ENCODE assay signal across 9 mouse cellular contexts in the genomic region with DNA sequence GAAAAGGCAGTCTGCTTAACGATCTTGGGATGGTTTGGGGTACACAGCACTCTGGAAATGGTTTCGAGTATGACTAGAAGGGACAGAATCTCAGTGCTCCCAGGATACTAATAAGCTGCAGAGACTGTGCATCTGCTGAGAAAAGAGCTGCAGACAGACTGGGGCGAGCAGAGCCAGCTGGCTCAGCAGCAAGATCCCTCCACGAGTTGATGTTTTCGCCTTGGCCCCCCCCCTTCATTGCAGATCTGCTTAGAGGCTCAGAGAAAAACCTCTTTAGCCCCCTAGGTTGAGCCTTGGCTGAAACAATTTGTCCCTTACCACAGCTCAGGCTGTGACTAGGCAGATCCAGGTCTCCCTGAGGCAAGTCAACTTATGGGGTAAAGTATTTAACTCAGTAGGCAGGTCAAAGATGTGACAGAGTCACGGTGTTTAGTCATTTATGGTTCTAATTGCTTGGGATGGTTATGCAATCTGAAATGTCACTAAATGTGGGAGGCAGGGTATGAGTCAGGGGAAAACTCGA. TPM values are rescaled to one million over a fixed set of nuclear protein-coding genes. Genes with fewer than 3 reads are reported as not detected.
DNase-seq lines count a peak whose midpoint lies in the region; TF ChIP-seq lines count a peak whose summit lies in the region.
"Had no signal": no experiment of that assay in that cellular context is flagged by ENCODE, and none has a peak within 500 bp of the region (broad histone marks: within the 10 kb centered on the region; RNA-seq: fewer than 3 reads in every experiment).

No protein-coding gene starts in this region.

- peak; percentile 11 for DNase-seq in heart, adult 8-10 months (ENCODE audit: low spot score)
- no peak for DNase-seq in heart, adult 11 months
- DNase-seq in 3T3-L1 (ENCODE audit: low read depth, low spot score) (peak; percentile 5), liver (no peak)
- peak; percentile 73 for DNase-seq in brain, embryonic 14.5 days (ENCODE audit: low read depth)
- DNase-seq in heart, postnatal 4 days = peak; percentile 9
- DNase-seq in ovary, postnatal 36 days (ENCODE audit: low spot score) = no peak
- no peak for DNase-seq in thymus, postnatal 14 days
- DNase-seq: liver, embryonic 13.5 days had no signal

- TF ChIP-seq CTCF in brain, embryonic 14.5 days (IDR thresholded peaks at IDR 0.05; ENCODE audit: borderline replicate concordance, extremely low read depth, insufficient read depth, insufficient read length) = no peak

- TF ChIP-seq POLR2A in brain, embryonic 14.5 days (IDR thresholded peaks at IDR 0.05; ENCODE audit: borderline replicate concordance, extremely low read depth, insufficient read depth, insufficient read length, poor library complexity, severe bottlenecking) = no peak

RNA-seq across cellular contexts. Expression of a gene that starts 45.3 kb away (rescaled TPM):
- total RNA-seq in heart, adult 8-10 months (2022) = 1 to 10 TPM; 3.8 to 9.0 (median 6.7) TPM
- polyA plus RNA-seq in brain, embryonic 14.5 days (2012; rRNA removed) = 18.9 and 40.1 TPM in 2 replicates
- 10 to 100 TPM; 11.2 to 12.2 TPM for total RNA-seq in heart, postnatal 4 days (2021)

Comparison
In these comparisons a context has a peak if more than half of its experiments do, and no peak if none do; other contexts are left out.
1. DNase-seq: peak in heart, adult 8-10 months (single experiment), 3T3-L1 (single experiment), brain, embryonic 14.5 days (single experiment) and heart, postnatal 4 days (single experiment); none in heart, adult 11 months (single experiment), liver (single experiment), ovary, postnatal 36 days (single experiment) and thymus, postnatal 14 days (single experiment).